ENCODE assay signal across 8 mouse cellular contexts in genomic region chr9:58841655-58842054, GRCm38 (mm10). TPM values are rescaled to one million over a fixed set of nuclear protein-coding genes. Genes with fewer than 3 reads are reported as not detected.
DNase-seq lines count a peak whose midpoint lies in the region; ATAC-seq and TF ChIP-seq lines count a peak whose summit lies in the region.

No protein-coding gene starts in this region.

- H3K9me3 ChIP-seq in midbrain, embryonic 14.5 days (ENCODE audit: control insufficient read depth, low read length), result no peaks in the 10 kb centered on the region
- H3K9me3 ChIP-seq in midbrain, embryonic 16.5 days (replicated peaks; ENCODE audit: control insufficient read depth, low read length, poor library complexity, severe bottlenecking), result no peaks in the 10 kb centered on the region
- H3K9me3 ChIP-seq in limb, embryonic 10.5 days (replicated peaks), result no peaks in the 10 kb centered on the region
- no peaks in the 10 kb centered on the region for H3K9me3 ChIP-seq in stomach, postnatal 0 days (ENCODE audit: control insufficient read depth, low read length)

- WGBS in midbrain, embryonic 14.5 days, result 31% methylated on average over 6 of the region's 6 CpGs
- WGBS in midbrain, embryonic 16.5 days, result 24% methylated on average over 6 of the region's 6 CpGs
- 26% methylated on average over 6 of the region's 6 CpGs for WGBS in limb, embryonic 10.5 days
- 17% methylated on average over 6 of the region's 6 CpGs for WGBS in stomach, postnatal 0 days

- no peak overlapping the region for H3K9ac ChIP-seq in midbrain, embryonic 14.5 days (replicated peaks; ENCODE audit: low read length)
- no peak overlapping the region for H3K9ac ChIP-seq in midbrain, embryonic 16.5 days (ENCODE audit: low read depth, low read length)
- no peak overlapping the region for H3K9ac ChIP-seq in stomach, postnatal 0 days (ENCODE audit: low read length)

- no peak overlapping the region for H3K4me3 ChIP-seq in midbrain, embryonic 14.5 days (replicated peaks; ENCODE audit: low read depth, low read length)
- no peak overlapping the region for H3K4me3 ChIP-seq in midbrain, embryonic 16.5 days (ENCODE audit: low read depth, low read length)
- no peak overlapping the region for H3K4me3 ChIP-seq in limb, embryonic 10.5 days
- no peak overlapping the region for H3K4me3 ChIP-seq in stomach, postnatal 0 days (ENCODE audit: low read depth, low read length)

- H3K36me3 ChIP-seq in midbrain, embryonic 14.5 days (ENCODE audit: control insufficient read depth, insufficient read depth, low read length), result peaks cover 18% of the 10 kb centered on the region
- 0 out of 2 replicates have a peak, but pooled peaks cover 4% of the 10 kb centered on the region for H3K36me3 ChIP-seq in midbrain, embryonic 16.5 days (ENCODE audit: control insufficient read depth, insufficient read depth, low read length)
- H3K36me3 ChIP-seq in limb, embryonic 10.5 days, result no peaks in the 10 kb centered on the region
- H3K36me3 ChIP-seq in stomach, postnatal 0 days (ENCODE audit: control insufficient read depth, insufficient read depth, low read length), result no peaks in the 10 kb centered on the region

- H3K4me2 ChIP-seq in midbrain, embryonic 14.5 days (ENCODE audit: low read length), result no peak overlapping the region
- no peak overlapping the region for H3K4me2 ChIP-seq in midbrain, embryonic 16.5 days (ENCODE audit: low read length)
- H3K4me2 ChIP-seq in stomach, postnatal 0 days (replicated peaks; ENCODE audit: low read depth), result no peak overlapping the region

- H3K27me3 ChIP-seq in midbrain, embryonic 14.5 days (ENCODE audit: control insufficient read depth, insufficient read depth, low read length), result no peaks in the 10 kb centered on the region; the same call in 1 of the 2 replicates
- H3K27me3 ChIP-seq in midbrain, embryonic 16.5 days (ENCODE audit: control insufficient read depth, insufficient read depth, low read depth, low read length), result no peaks in the 10 kb centered on the region
- no peaks in the 10 kb centered on the region for H3K27me3 ChIP-seq in limb, embryonic 10.5 days (ENCODE audit: low read depth, poor library complexity, severe bottlenecking)
- H3K27me3 ChIP-seq in stomach, postnatal 0 days (ENCODE audit: control insufficient read depth, insufficient read depth, low read length), result no peaks in the 10 kb centered on the region

- no peak for TF ChIP-seq EP300 in stomach, postnatal 0 days (optimal IDR thresholded peaks at IDR 0.05)

- no peak for ATAC-seq in midbrain, embryonic 14.5 days (ENCODE audit: low FRiP score, low TSS enrichment)
- ATAC-seq in midbrain, embryonic 16.5 days, result no peak
- ATAC-seq in common myeloid progenitor, adult 5-6 weeks (replicated peaks; ENCODE audit: low read depth, poor library complexity, severe bottlenecking), result peak; percentile 63; the same call in 1 of the 2 replicates
- ATAC-seq in stomach, postnatal 0 days (ENCODE audit: low FRiP score, low TSS enrichment), result no peak

- peak; percentile 8 for DNase-seq in cerebellum, adult 11 months
- DNase-seq in cerebellum, adult 11-12 months, result no peak
- DNase-seq in midbrain, embryonic 14.5 days, result peak; percentile 52
- DNase-seq in limb, embryonic 10.5 days (ENCODE audit: low spot score), result peak; percentile 89
- DNase-seq in stomach, postnatal 0 days (ENCODE audit: low spot score), result peak; percentile 64
- no peak for DNase-seq in frontal cortex, postnatal 14 days (ENCODE audit: low spot score in 2 of 2)

- TF ChIP-seq CTCF in stomach, postnatal 0 days (IDR thresholded peaks at IDR 0.05; ENCODE audit: low read depth), result no peak

- H3K4me1 ChIP-seq in midbrain, embryonic 14.5 days (ENCODE audit: control insufficient read depth, insufficient read depth, low read length), result no peaks in the 10 kb centered on the region
- 0 out of 2 replicates have a peak, but pooled peaks cover 2% of the 10 kb centered on the region for H3K4me1 ChIP-seq in midbrain, embryonic 16.5 days (ENCODE audit: control insufficient read depth, insufficient read depth, low read length)
- no peaks in the 10 kb centered on the region for H3K4me1 ChIP-seq in limb, embryonic 10.5 days
- H3K4me1 ChIP-seq in stomach, postnatal 0 days (replicated peaks; ENCODE audit: control insufficient read depth, insufficient read depth), result no peaks in the 10 kb centered on the region

- no peak overlapping the region for H3K27ac ChIP-seq in midbrain, embryonic 14.5 days (replicated peaks; ENCODE audit: low read depth, low read length)
- no peak overlapping the region for H3K27ac ChIP-seq in midbrain, embryonic 16.5 days (ENCODE audit: low read length)
- H3K27ac ChIP-seq in limb, embryonic 10.5 days, result no peak overlapping the region
- H3K27ac ChIP-seq in stomach, postnatal 0 days (replicated peaks), result no peak overlapping the region

RNA-seq across cellular contexts. Expression of gene Hcn4, which starts 18.4 kb away (rescaled TPM):
- 4.9 and 6.9 TPM in 2 replicates for polyA plus RNA-seq in midbrain, embryonic 14.5 days (2014; fragmentation: Nextera tagmentation; extraction: Ambion mirVana)
- polyA plus RNA-seq in midbrain, embryonic 16.5 days (2015; fragmentation: Nextera tagmentation; extraction: Ambion mirVana), result 3.0 and 3.5 TPM in 2 replicates
- total RNA-seq in common myeloid progenitor, adult 5-6 weeks (2017), result not detected in 2 replicates
- polyA plus RNA-seq in limb, embryonic 10.5 days (2016; fragmentation: Nextera tagmentation; extraction: Ambion mirVana), result 0.19 and 0.33 TPM in 2 replicates
- polyA plus RNA-seq in stomach, postnatal 0 days (2015; fragmentation: Nextera tagmentation; extraction: Ambion mirVana), result 0.05 and 0.12 TPM in 2 replicates

Comparison
In these comparisons a context has a peak if more than half of its experiments do, and no peak if none do; other contexts are left out.
1. DNase-seq: peak in cerebellum, adult 11 months (single experiment), midbrain, embryonic 14.5 days (single experiment), limb, embryonic 10.5 days (single experiment) and stomach, postnatal 0 days (single experiment); none in cerebellum, adult 11-12 months (single experiment) and frontal cortex, postnatal 14 days (0 of 2).